Mouse (Mus musculus): ENCODE data around the gene Sv2a. TPM values are rescaled to one million over a fixed set of nuclear protein-coding genes. Genes with fewer than 3 reads are reported as not detected.
"Not testable (repeated sequence)": the region's sequence is repeated elsewhere in the genome, so short reads cannot be mapped to it uniquely, and the experiment has no call there.

The Sv2a gene
- total RNA-seq, 4 experiments from 2014 or later, result 434 to 460 (median 443) TPM

DNA sequence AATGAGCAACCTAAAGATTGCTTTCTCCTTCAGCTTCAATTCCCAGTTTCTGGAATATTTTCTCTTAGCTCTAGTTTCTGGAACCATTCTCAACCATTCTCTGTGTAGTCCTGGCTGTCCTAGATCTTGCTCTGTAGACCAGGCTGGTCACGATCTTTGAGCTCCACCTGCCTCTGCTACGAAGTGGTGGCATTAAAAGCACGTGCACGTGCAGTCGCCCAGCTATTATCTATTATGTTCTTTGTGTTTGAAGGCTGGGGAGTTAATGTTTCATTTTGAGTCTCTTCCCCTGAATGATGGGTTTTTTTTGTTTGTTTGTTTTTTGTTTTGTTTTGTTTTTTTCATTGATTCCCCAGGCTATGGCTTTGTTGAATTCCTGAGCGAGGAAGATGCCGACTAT lies 7.8 kb upstream of the Sv2a start:
- DNase-seq (ENCODE audit: low spot score in 2 of 2), result no peak

GRCm38 (mm10) chr3:96174042-96174441 lies 6.9 kb upstream of the Sv2a start:
- not testable (repeated sequence) for DNase-seq (ENCODE audit: low spot score in 2 of 2)

GRCm38 (mm10) chr3:96175251-96175650 lies 5.7 kb upstream of the Sv2a start:
- DNase-seq (ENCODE audit: low spot score in 2 of 2), result no peak

GRCm38 (mm10) chr3:96178427-96178826 lies 2.5 kb upstream of the Sv2a start:
- DNase-seq (ENCODE audit: low spot score in 2 of 2), result no peak

GRCm38 (mm10) chr3:96178902-96179301 lies 2.0 kb upstream of the Sv2a start:
- no peak for DNase-seq (ENCODE audit: low spot score in 2 of 2)

GRCm38 (mm10) chr3:96179531-96179930 lies 1.4 kb upstream of the Sv2a start:
- no peak for DNase-seq (ENCODE audit: low spot score in 2 of 2)

DNA sequence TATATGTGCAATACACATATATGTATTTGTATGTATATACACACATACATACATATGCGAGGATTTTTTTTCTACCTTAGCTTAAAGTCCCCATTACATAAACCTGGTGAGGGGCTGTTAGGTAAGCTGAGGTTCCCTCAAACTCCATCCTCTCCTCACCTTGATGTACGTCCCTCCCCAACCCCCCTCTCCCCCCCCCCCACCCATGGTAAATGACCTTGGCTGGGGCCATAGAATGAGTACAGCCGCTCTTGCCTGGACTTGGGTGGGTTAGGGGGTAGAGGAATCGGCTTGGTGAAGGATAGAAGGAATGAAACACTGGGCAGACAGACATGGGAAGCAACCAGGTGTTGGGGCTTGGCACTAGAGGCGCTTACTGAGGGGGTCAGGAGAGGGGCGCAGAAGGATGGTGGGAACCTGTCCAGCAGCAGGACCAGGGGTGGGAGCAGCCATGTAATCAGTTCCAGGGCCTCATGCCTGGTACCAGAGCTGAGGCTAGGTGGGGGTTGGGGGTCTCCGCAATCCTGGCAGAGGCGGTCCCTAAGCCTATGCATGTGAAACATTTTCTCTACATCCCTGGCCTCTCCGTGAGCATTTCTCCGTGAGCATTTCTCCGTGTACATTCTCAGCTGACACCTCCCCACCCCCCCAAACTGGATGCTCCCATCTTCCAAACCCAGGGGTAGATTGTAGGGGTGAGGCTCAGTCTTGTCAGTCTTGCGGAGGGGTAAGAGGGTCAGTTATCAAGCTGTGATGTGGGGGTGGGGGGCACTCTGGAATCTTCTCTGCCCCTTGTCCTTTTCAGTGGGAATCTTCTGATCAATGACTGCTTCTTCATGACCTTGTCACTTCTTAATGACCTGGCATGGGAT lies 795 bp downstream of the Sv2a start:
- DNase-seq (ENCODE audit: low spot score in 2 of 2), result no peak

- no peak for DNase-seq (ENCODE audit: low spot score in 2 of 2)
Observed at GRCm38 (mm10) chr3:96182382-96182776, 1.4 kb downstream of the Sv2a start.

- DNase-seq (ENCODE audit: low spot score in 2 of 2), result no peak
Observed at GRCm38 (mm10) chr3:96192977-96193376, 12.0 kb downstream of the Sv2a start.

GRCm38 (mm10) chr3:96194966-96195365 lies 14.0 kb downstream of the Sv2a start:
- DNase-seq (ENCODE audit: low spot score in 2 of 2), result no peak

- DNase-seq (ENCODE audit: low spot score in 2 of 2), result no peak
Observed at GRCm38 (mm10) chr3:96195616-96196313, 14.8 kb downstream of the Sv2a start.

GRCm38 (mm10) chr3:96196437-96197128 lies 15.6 kb downstream of the Sv2a start:
- DNase-seq (ENCODE audit: low spot score in 2 of 2), result no peak

DNA sequence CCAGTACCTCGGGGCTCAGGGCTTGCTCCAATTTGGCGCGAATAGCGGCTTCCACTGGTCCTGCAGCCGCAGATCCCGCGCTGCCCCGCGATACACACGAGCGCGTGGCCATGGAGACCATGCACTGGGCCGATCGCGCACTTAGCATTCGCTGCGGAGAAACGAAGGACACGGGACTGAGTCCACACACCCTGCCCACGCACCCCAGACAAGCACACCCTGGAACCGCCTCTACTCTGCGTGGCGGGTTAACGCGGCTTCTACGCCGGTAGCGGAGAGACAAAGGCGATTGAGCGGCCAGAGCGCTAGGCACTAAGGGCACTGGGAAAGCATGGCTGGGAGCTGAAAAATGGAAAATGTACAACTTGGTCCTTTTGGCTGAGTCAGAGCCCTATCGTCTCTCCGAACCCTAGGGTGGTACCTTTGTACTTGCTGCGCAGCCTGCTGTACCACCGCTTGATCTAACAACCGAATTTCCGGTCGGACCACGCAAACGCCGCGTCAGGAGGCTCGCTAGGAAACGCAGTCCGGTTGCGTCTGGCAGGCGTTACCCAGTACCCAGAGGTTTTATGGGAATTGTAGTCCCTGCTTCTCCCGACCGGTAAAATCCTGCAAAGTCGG lies 16.3 kb downstream of the Sv2a start:
- peak; percentile 85 to 91 for DNase-seq (ENCODE audit: low spot score in 2 of 2)

DNA sequence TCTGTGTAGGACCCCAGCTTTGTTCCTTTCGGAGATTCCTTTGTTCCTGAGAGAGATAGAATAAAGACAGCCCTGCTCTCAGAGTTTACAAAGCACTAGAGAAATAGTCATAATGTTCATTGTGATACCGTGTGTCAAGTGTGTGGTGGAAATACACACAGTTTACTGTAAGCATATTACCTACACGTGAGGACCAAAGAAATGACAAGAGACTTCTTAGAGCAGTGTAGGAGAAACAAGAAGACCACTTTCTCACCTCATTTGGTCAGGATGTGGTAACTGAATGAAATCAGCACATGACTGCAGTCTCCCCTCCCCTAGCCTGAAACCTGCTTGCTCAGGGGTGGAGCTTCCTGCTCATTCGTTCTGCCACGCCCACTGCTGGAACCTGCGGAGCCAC lies 17.2 kb downstream of the Sv2a start:
- DNase-seq (ENCODE audit: low spot score in 2 of 2), result no peak

GRCm38 (mm10) chr3:96198601-96199251 lies 17.8 kb downstream of the Sv2a start:
- not testable (repeated sequence) for DNase-seq (ENCODE audit: low spot score in 2 of 2)

GRCm38 (mm10) chr3:96199731-96200130 lies 18.8 kb downstream of the Sv2a start:
- DNase-seq (ENCODE audit: low spot score in 2 of 2), result no peak

- DNase-seq (ENCODE audit: low spot score in 2 of 2), result no peak
Observed at GRCm38 (mm10) chr3:96207819-96208218, 26.9 kb downstream of the Sv2a start.

DNA sequence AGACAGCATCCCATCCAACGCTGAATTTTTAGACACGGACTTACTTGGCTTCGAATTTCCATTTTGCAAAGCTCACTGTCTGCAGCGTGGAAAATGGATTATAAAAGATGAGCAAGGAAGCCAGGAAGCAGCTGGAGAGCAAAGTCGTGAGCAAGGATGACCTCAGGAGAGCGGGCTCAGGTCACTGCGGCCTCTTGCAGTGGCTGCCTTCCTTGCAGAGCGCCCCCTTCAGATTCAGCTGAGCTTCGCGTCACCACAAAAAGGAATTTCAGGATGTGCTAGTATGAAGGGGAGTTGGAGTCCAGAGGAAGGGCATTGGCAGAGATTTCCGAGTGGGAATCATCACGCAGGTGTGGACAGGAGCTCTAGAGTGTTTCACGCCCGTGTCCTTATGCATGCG lies 28.3 kb downstream of the Sv2a start:
- no peak for DNase-seq (ENCODE audit: low spot score in 2 of 2)

GRCm38 (mm10) chr3:96219191-96219641 lies 38.3 kb downstream of the Sv2a start:
- DNase-seq (ENCODE audit: low spot score in 2 of 2), result no peak

GRCm38 (mm10) chr3:96219661-96220130 lies 38.7 kb downstream of the Sv2a start, which contains the start of the genes Bola1 and Hist2h2ab:
Gene Bola1, minus strand, starts transcription at chr3:96219709.
Gene Hist2h2ab, plus strand, starts transcription at chr3:96219865.
- DNase-seq (ENCODE audit: low spot score in 2 of 2), result peak; percentile 78 to 81
